Mouse (Mus musculus) embryonic facial prominence, embryonic 11.5 days (tissue): Measurements from ENCODE around the gene Cradd. TPM values are rescaled to one million over a fixed set of nuclear protein-coding genes. Genes with fewer than 3 reads are reported as not detected.

ENCODE experiments used
- ATAC-seq: fragments of 200-750 bp; cut with Nextera tagmentation; replicated peaks from 2 replicates; pipeline ENCODE4 v1.8.0; 2017; ENCODE audit warnings: low read depth; ENCODE audit not compliant: insufficient number of reproducible peaks, low FRiP score, low TSS enrichment
- DNase-seq: peaks from one replicate; pipeline ENCODE4 v3.0.0-alpha.2; 2015; ENCODE audit warnings: low spot score
- H3K27ac ChIP-seq: fragments of 300-500 bp; sonication (generic); replicated peaks from 2 replicates; pipeline ENCODE4 v1.5.1; 2014; ENCODE audit warnings: mild to moderate bottlenecking, low read depth, low read length, control low read depth
- H3K27me3 ChIP-seq: fragments of 300-500 bp; sonication (generic); 2 replicates; pipeline ENCODE4 v1.6.1; 2014; ENCODE audit warnings: mild to moderate bottlenecking, low read length, moderate library complexity, mixed read lengths; ENCODE audit not compliant: control insufficient read depth, insufficient read depth
- H3K36me3 ChIP-seq: fragments of 300-500 bp; sonication (generic); replicated peaks from 2 replicates; pipeline ENCODE4 v1.6.1; 2014; ENCODE audit warnings: low read depth, mild to moderate bottlenecking, low read length, moderate library complexity, mixed read lengths; ENCODE audit not compliant: control insufficient read depth, insufficient read depth
- H3K4me1 ChIP-seq: fragments of 300-500 bp; sonication (generic); 2 replicates; pipeline ENCODE4 v1.6.1; 2014; ENCODE audit warnings: low read length, mixed read lengths; ENCODE audit not compliant: control insufficient read depth, insufficient read depth
- H3K4me2 ChIP-seq: fragments of 300-500 bp; sonication (generic); 2 replicates; pipeline ENCODE4 v1.6.1; 2014; ENCODE audit warnings: low read depth, mild to moderate bottlenecking, control low read depth, low read length, moderate library complexity
- H3K4me3 ChIP-seq: fragments of 300-500 bp; sonication (generic); 2 replicates; pipeline ENCODE4 v1.5.1; 2014; ENCODE audit warnings: low read depth, low read length, control low read depth
- H3K9ac ChIP-seq: fragments of 300-500 bp; sonication (generic); replicated peaks from 2 replicates; pipeline ENCODE4 v1.6.1; 2014; ENCODE audit warnings: mild to moderate bottlenecking, control low read depth, low read length
- H3K9me3 ChIP-seq: fragments of 300-500 bp; sonication (generic); replicated peaks from 2 replicates; pipeline ENCODE4 v1.6.1; 2016; ENCODE audit warnings: mild to moderate bottlenecking, low read length, inconsistent platforms, mixed read lengths; ENCODE audit not compliant: control insufficient read depth
- WGBS: fragments of 180-500 bp; shearing (Covaris S2); extraction: QIAGEN DNeasy Blood & Tissue Kit; methylation state at CpG from one replicate; pipeline ENCODE4 v1.1.7; 2014; 5-methylcytosine and 5-hydroxymethylcytosine counted together
- polyA plus RNA-seq: library from polyadenylated mRNA; unstranded; fragments of >200 nt; fragmentation: Nextera tagmentation; extraction: Ambion mirVana; gene quantifications from 2 replicates; pipeline ENCODE4 v1.2.1, GENCODE M21; 2014

Gene Cradd
- polyA plus RNA-seq, 1 experiment from 2014 or later = 15.3 TPM

DNA sequence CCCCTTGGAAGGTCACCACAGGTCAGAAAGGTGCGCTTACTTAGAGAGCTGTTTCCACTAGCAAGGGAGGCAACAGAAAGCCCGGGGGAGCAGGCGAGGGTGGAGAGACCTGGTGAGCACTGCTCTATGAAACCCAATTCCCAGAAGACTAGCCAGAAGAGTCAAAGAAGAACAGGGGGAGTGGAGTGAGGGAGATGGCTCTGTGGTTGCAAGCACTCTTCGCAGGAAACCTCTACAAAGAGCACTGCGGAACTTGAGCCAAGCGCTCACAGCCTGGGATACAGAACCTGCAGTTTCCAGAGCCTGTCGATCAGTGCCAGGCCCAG is 24.2 kb downstream of the Cradd start:
- WGBS = 76% methylated on average over 7 of the region's 7 CpGs
- DNase-seq (no peak), ATAC-seq (no peak)
- no peak overlapping the region for H3K4me2 ChIP-seq
- H3K36me3 ChIP-seq = no peaks in the 10 kb centered on the region
- H3K4me1 ChIP-seq = no peaks in the 10 kb centered on the region
- H3K27me3 ChIP-seq = no peaks in the 10 kb centered on the region
- no peak overlapping the region for H3K9ac ChIP-seq
- H3K9me3 ChIP-seq = no peaks in the 10 kb centered on the region
- H3K27ac ChIP-seq = no peak overlapping the region
- H3K4me3 ChIP-seq = no peak overlapping the region

- ATAC-seq (no peak), DNase-seq (no peak)
- 79% methylated on average over 18 of the region's 18 CpGs for WGBS
Observed at GRCm38 (mm10) chr10:95299010-95299807, 24.7 kb downstream of the Cradd start.

DNA sequence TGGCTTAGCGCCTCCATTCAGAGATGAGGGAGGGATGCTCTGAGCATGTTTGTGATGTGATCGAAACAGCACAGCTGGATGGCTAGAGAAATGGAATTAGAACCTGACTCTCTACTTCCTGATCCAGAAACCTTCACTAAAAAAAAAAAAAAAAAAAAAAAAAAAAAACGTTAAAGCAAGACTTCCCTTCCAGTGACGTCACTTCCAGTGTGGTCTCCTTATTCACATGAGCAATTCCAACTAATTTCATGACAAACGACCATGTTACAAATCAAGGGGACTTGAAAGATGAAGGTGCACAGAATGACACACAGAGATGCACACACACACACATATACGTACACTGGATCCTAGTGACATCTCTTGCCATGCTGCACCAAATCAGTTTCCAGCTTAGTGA is 25.4 kb downstream of the Cradd start:
- DNase-seq (no peak), ATAC-seq (no peak)
- H3K36me3 ChIP-seq = no peaks in the 10 kb centered on the region

More at GRCm38 (mm10) chr10:95299010-95299807, 24.7 kb downstream of the Cradd start:
- H3K27ac ChIP-seq = no peak overlapping the region
- no peaks in the 10 kb centered on the region for H3K27me3 ChIP-seq
- no peak overlapping the region for H3K4me3 ChIP-seq
- no peaks in the 10 kb centered on the region for H3K4me1 ChIP-seq
- H3K9me3 ChIP-seq = no peaks in the 10 kb centered on the region
- H3K9ac ChIP-seq = no peak overlapping the region
- no peak overlapping the region for H3K4me2 ChIP-seq
- H3K36me3 ChIP-seq = no peaks in the 10 kb centered on the region

DNA sequence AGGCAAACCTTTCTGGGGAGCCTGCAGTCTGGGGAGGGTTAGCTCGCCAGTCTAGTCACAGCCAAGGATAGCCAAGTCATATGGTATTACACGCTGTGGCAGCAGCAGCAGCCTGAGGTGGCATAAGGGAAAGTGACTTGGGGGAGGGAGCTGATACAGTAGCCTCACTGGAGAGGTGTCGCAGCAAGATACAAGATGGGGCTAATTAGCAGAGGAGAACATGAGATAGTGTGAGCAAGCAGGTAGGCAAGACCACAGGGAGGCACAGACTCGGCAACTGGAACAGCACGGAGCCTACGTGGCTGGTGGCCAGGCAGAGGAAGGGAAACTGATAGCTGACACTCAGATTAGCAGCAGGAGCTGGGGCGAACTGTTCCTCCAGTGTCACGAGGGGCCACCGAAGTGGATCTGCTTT is 26.2 kb downstream of the Cradd start:
- no peaks in the 10 kb centered on the region for H3K4me1 ChIP-seq
- no peak overlapping the region for H3K27ac ChIP-seq
- no peaks in the 10 kb centered on the region for H3K9me3 ChIP-seq
- no peaks in the 10 kb centered on the region for H3K27me3 ChIP-seq
- no peak for ATAC-seq
- H3K4me3 ChIP-seq = no peak overlapping the region
- no peak overlapping the region for H3K4me2 ChIP-seq
- no peak for DNase-seq
- no peak overlapping the region for H3K9ac ChIP-seq
- 50% methylated on average over 9 of the region's 9 CpGs for WGBS
- no peaks in the 10 kb centered on the region for H3K36me3 ChIP-seq

More for the DNA sequence above, 25.4 kb downstream of the Cradd start:
- no peak overlapping the region for H3K27ac ChIP-seq
- no peaks in the 10 kb centered on the region for H3K27me3 ChIP-seq
- H3K4me1 ChIP-seq = no peaks in the 10 kb centered on the region
- H3K9ac ChIP-seq = no peak overlapping the region
- 86% methylated on average over 6 of the region's 6 CpGs for WGBS
- H3K4me3 ChIP-seq = no peak overlapping the region
- H3K9me3 ChIP-seq = no peaks in the 10 kb centered on the region
- H3K4me2 ChIP-seq = no peak overlapping the region

DNA sequence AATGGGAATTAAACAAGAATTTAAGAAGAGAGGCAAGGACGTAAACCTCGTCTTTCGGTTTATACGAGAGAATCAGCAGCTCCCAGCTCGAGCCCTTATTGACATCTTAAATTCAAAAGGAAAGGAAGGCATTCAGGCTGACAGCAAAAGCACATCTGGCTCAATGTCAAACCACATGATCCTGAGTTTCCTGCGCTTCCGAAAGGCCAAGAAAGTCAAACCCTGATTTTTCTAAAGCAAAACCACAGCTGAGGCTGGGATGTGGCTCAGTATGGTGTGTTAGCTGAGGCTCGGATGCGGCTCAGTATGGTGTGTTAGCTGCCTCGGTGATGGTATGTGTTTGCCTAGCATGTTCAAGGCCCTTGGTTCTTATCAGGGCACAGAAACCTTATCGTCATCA is 26.9 kb downstream of the Cradd start:
- Histone ChIP-seq H3K27ac (no peak overlapping the region), H3K4me2 (no peak overlapping the region)

GRCm38 (mm10) chr10:95293261-95293660 is 30.7 kb downstream of the Cradd start:
- WGBS = 92% methylated on average over 8 of the region's 8 CpGs
- DNase-seq (no peak), ATAC-seq (no peak)
- Histone ChIP-seq H3K4me1 (no peaks in the 10 kb centered on the region), H3K27ac (no peak overlapping the region), H3K36me3 (no peaks in the 10 kb centered on the region), H3K4me2 (no peak overlapping the region), H3K4me3 (no peak overlapping the region), H3K27me3 (no peaks in the 10 kb centered on the region), H3K9me3 (no peaks in the 10 kb centered on the region), H3K9ac (no peak overlapping the region)

More for the DNA sequence above, 26.9 kb downstream of the Cradd start:
- no peak overlapping the region for H3K4me3 ChIP-seq
- no peaks in the 10 kb centered on the region for H3K4me1 ChIP-seq
- no peak for DNase-seq
- ATAC-seq = no peak
- H3K9ac ChIP-seq = no peak overlapping the region
- WGBS = 77% methylated on average over 11 of the region's 11 CpGs
- no peaks in the 10 kb centered on the region for H3K36me3 ChIP-seq
- H3K9me3 ChIP-seq = no peaks in the 10 kb centered on the region
- H3K27me3 ChIP-seq = no peaks in the 10 kb centered on the region

DNA sequence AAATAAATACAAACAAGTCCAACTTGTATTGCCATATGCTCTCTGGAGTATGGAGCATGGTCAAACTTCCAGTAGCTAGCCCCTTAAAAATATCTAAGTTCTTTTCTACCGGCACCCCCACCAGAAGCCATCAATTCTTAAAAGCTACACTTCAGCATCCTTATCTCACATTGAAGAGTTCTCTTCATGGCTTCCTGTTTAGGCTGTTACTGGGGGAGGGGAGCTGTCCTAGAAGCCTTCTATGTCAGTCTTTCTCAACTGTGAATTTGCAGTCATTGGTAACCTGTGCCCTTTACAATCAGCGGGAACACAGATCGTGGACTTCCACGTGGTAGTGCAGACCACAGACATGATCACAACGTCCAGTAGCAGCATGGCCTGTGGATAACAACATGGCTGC is 31.7 kb downstream of the Cradd start:
- 87% methylated on average over 5 of the region's 5 CpGs for WGBS
- no peak overlapping the region for H3K4me2 ChIP-seq
- H3K36me3 ChIP-seq = no peaks in the 10 kb centered on the region
- ATAC-seq (no peak), DNase-seq (no peak)
- no peak overlapping the region for H3K27ac ChIP-seq
- no peak overlapping the region for H3K9ac ChIP-seq
- no peaks in the 10 kb centered on the region for H3K4me1 ChIP-seq
- H3K4me3 ChIP-seq = no peak overlapping the region
- H3K27me3 ChIP-seq = no peaks in the 10 kb centered on the region
- no peaks in the 10 kb centered on the region for H3K9me3 ChIP-seq

DNA sequence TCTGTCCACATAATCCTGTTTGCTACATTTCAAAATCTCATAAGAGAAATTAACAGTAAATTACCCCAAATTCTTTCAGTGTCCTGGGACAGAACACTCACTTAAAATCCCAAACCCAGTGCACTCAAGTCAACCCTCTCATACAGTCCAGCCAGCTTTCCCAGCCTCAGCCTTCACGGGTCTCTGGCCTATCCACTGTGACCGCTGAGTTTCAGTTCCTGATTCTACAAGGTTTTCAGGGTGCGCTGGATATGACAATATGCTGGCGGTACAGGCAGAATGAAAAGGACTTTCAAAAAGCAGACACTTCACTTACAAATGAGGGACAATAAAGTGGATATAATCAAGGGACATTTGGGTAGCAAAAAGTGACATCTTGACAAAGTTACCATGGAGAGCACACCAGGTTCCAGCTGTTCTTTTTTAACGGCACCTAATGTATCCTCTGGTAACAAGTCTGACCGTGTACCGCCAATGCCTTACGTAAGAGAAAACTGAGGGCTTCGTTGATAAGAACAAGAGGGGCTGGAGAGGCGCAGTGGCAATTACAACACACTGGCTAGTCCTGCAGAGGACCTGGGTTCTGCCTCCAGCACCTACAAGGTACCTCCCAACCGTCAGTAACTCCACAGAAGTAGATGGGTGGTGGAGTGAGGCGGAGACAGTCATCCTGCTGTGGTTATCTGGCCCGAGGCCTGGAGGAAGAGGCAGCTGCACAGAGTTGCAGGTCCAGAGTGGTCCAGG is 32.6 kb downstream of the Cradd start:
- H3K4me1 ChIP-seq = no peaks in the 10 kb centered on the region
- H3K9ac ChIP-seq = no peak overlapping the region
- ATAC-seq (no peak), DNase-seq (no peak)
- no peak overlapping the region for H3K4me3 ChIP-seq
- WGBS = 85% methylated on average over 13 of the region's 13 CpGs
- no peak overlapping the region for H3K4me2 ChIP-seq
- H3K9me3 ChIP-seq = no peaks in the 10 kb centered on the region
- H3K27ac ChIP-seq = no peak overlapping the region
- H3K27me3 ChIP-seq = no peaks in the 10 kb centered on the region
- no peaks in the 10 kb centered on the region for H3K36me3 ChIP-seq
